Mouse (Mus musculus): Measurements from ENCODE around the gene Mmd. TPM values are rescaled to one million over a fixed set of nuclear protein-coding genes. Genes with fewer than 3 reads are reported as not detected.

Gene Mmd
- polyA plus RNA-seq (2017; shearing (Covaris generic)), result 10 to 100 TPM; 20.1 to 76.4 TPM

GRCm38 (mm10) chr11:90249025-90249650 is at the start of gene Mmd:
TSS of gene Mmd (plus strand) at chr11:90249456.

Other genes starting within 250 kb of the Mmd start
- 10 to 100 TPM in 1 of 2 experiments, 1 to 10 TPM in 1; 8.2 to 11.8 TPM for gene Pctp, start 246.6 kb upstream of the Mmd start, polyA plus RNA-seq (2017; shearing (Covaris generic))
- under 1 TPM in 1 of 2 experiments, not detected in 1; 0.21 TPM for gene Tmem100, start 219.1 kb upstream of the Mmd start, polyA plus RNA-seq (2017; shearing (Covaris generic))
- gene Gm45716, start 61.8 kb upstream of the Mmd start, polyA plus RNA-seq (2017; shearing (Covaris generic)), result 10 to 100 TPM in 1 of 2 experiments, 1 to 10 TPM in 1; 8.3 to 16.7 TPM
- gene Hlf, start 141.4 kb downstream of the Mmd start, polyA plus RNA-seq (2017; shearing (Covaris generic)), result 1 to 10 TPM; 2.3 to 4.6 TPM

Measured in inflammation-experienced regulatory T-cells (primary cell).